Mouse (Mus musculus) neural tube, embryonic 13.5 days (tissue): ENCODE results near the gene Ergic1. TPM values are rescaled to one million over a fixed set of nuclear protein-coding genes. Genes with fewer than 3 reads are reported as not detected.

Source experiments
- ATAC-seq: fragments of 200-750 bp; cut with Nextera tagmentation; 2 replicates; pipeline ENCODE4 v1.8.0; 2017; ENCODE audit warnings: low read depth, mild to moderate bottlenecking, moderate TSS enrichment, moderate library complexity
- H3K27ac ChIP-seq: fragments of 300-500 bp; sonication (generic); replicated peaks from 2 replicates; pipeline ENCODE4 v1.5.1; 2015; ENCODE audit warnings: moderate library complexity, mild to moderate bottlenecking, inconsistent platforms
- H3K27me3 ChIP-seq: fragments of 300-500 bp; sonication (generic); 2 replicates; pipeline ENCODE4 v1.6.1; 2015; ENCODE audit warnings: mild to moderate bottlenecking, inconsistent platforms
- H3K36me3 ChIP-seq: fragments of 300-500 bp; sonication (generic); 2 replicates; pipeline ENCODE4 v1.6.1; 2015; ENCODE audit warnings: mild to moderate bottlenecking, inconsistent platforms
- H3K4me1 ChIP-seq: fragments of 300-500 bp; sonication (generic); replicated peaks from 2 replicates; pipeline ENCODE4 v1.6.1; 2015; ENCODE audit warnings: inconsistent platforms
- H3K4me2 ChIP-seq: fragments of 300-500 bp; sonication (generic); 2 replicates; pipeline ENCODE4 v1.6.1; 2015; ENCODE audit warnings: inconsistent platforms, mild to moderate bottlenecking, moderate library complexity
- H3K4me3 ChIP-seq: fragments of 300-500 bp; sonication (generic); 2 replicates; pipeline ENCODE4 v1.5.1; 2015; ENCODE audit warnings: mild to moderate bottlenecking, inconsistent platforms
- H3K9ac ChIP-seq: fragments of 300-500 bp; sonication (generic); 2 replicates; pipeline ENCODE4 v1.6.1; 2015; ENCODE audit warnings: moderate library complexity, mild to moderate bottlenecking, inconsistent platforms
- H3K9me3 ChIP-seq: fragments of 300-500 bp; sonication (generic); 2 replicates; pipeline ENCODE4 v1.6.1; 2016; ENCODE audit warnings: inconsistent platforms
- WGBS: fragments of 180-500 bp; shearing (Covaris S2); methylation state at CpG from one replicate; pipeline ENCODE4 v1.1.7; 2015; 5-methylcytosine and 5-hydroxymethylcytosine counted together
- polyA plus RNA-seq: library from polyadenylated mRNA; unstranded; fragments of >200 nt; fragmentation: Nextera tagmentation; extraction: Ambion mirVana; gene quantifications from 2 replicates; pipeline ENCODE4 v1.2.1, GENCODE M21; 2015

Ergic1 gene
- polyA plus RNA-seq, 1 experiment from 2014 or later, result 91.0 TPM

- 81% methylated on average over 2 of the region's 2 CpGs for WGBS
- peaks cover 84% of the 10 kb centered on the region for H3K36me3 ChIP-seq
- no peak for ATAC-seq
- H3K4me2 ChIP-seq, result no peak overlapping the region
- H3K27ac ChIP-seq, result no peak overlapping the region
- H3K9ac ChIP-seq, result no peak overlapping the region
- no peak overlapping the region for H3K4me3 ChIP-seq
- H3K4me1 ChIP-seq, result peaks cover 8% of the 10 kb centered on the region
- no peaks in the 10 kb centered on the region for H3K27me3 ChIP-seq
- no peaks in the 10 kb centered on the region for H3K9me3 ChIP-seq
Observed at GRCm38 (mm10) chr17:26639791-26640190, 78.5 kb downstream of the Ergic1 start.

DNA sequence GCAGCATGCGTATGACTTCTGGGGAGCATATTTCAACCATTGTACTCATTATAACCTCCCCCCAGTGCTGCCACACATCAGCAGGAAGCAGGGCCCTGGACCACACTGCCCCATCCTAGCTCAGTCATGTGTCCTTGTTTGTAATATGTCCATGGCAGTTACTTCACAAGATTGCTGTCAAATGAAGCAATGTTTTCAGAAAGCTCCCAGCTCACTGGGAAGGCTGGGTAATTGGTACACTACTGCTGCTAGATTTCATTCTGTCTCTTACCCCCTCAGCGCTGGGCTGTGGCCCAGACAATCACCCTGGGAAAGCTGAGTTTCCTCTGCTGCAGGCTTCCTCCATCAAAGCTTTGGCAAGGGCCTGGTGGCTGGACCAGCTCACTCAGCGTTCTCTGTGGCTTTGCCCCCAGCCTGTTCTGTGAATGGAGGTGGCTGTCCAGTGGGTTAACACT, 79.0 kb downstream of the Ergic1 start:
- no peak for ATAC-seq
- H3K9me3 ChIP-seq, result no peaks in the 10 kb centered on the region
- H3K27me3 ChIP-seq, result no peaks in the 10 kb centered on the region
- peaks cover 13% of the 10 kb centered on the region for H3K4me1 ChIP-seq
- peaks cover 84% of the 10 kb centered on the region for H3K36me3 ChIP-seq
- no peak overlapping the region for H3K27ac ChIP-seq
- 94% methylated on average over 3 of the region's 3 CpGs for WGBS
- H3K4me3 ChIP-seq, result no peak overlapping the region
- no peak overlapping the region for H3K4me2 ChIP-seq
- no peak overlapping the region for H3K9ac ChIP-seq

DNA sequence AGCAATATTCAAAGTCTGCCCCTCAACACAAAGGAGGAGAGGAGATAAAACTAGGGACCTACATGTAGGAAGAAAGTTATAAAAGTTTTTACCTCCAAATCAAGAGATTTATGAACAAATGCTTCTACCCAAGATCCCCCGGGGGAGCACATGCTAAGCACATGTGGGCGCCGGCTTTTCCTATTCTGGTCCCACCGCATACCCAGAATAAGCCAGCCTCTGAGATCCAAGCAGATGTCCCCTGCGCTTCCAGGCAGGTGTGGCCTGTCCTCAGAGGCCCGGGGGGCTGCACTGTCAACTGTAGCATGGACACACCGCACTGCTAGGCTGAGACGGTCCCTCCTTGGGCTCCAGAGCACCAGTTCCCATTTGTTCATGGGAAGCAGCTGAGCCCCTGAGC, 82.2 kb downstream of the Ergic1 start:
- H3K9ac ChIP-seq, result no peak overlapping the region
- H3K27me3 ChIP-seq, result no peaks in the 10 kb centered on the region
- no peak overlapping the region for H3K4me3 ChIP-seq
- no peak overlapping the region for H3K27ac ChIP-seq
- peaks cover 13% of the 10 kb centered on the region for H3K4me1 ChIP-seq
- H3K4me2 ChIP-seq, result no peak overlapping the region
- WGBS, result 93% methylated on average over 8 of the region's 8 CpGs
- H3K9me3 ChIP-seq, result no peaks in the 10 kb centered on the region
- ATAC-seq, result no peak
- H3K36me3 ChIP-seq, result peaks cover 97% of the 10 kb centered on the region

- Histone ChIP-seq H3K4me3 (no peak overlapping the region), H3K4me1 (peaks cover 13% of the 10 kb centered on the region), H3K36me3 (peaks cover 98% of the 10 kb centered on the region), H3K4me2 (no peak overlapping the region), H3K9ac (no peak overlapping the region), H3K9me3 (no peaks in the 10 kb centered on the region), H3K27me3 (no peaks in the 10 kb centered on the region), H3K27ac (peak overlapping the region; percentile 62; the same call in 1 of the 2 replicates)
- no peak for ATAC-seq
- 91% methylated on average over 2 of the region's 2 CpGs for WGBS
Observed at GRCm38 (mm10) chr17:26643993-26644392, 82.7 kb downstream of the Ergic1 start.

- no peak overlapping the region for H3K4me3 ChIP-seq
- WGBS, result 35% methylated on average over 9 of the region's 9 CpGs
- peaks cover 96% of the 10 kb centered on the region for H3K36me3 ChIP-seq
- H3K9me3 ChIP-seq, result no peaks in the 10 kb centered on the region
- H3K27me3 ChIP-seq, result no peaks in the 10 kb centered on the region
- peak overlapping the region; percentile 62 for H3K27ac ChIP-seq
- peak; percentile 52; the same call in 1 of the 2 replicates for ATAC-seq
- H3K9ac ChIP-seq, result no peak overlapping the region
- H3K4me2 ChIP-seq, result no peak overlapping the region
- H3K4me1 ChIP-seq, result peaks cover 13% of the 10 kb centered on the region
Observed at GRCm38 (mm10) chr17:26644509-26645410, 83.5 kb downstream of the Ergic1 start.

DNA sequence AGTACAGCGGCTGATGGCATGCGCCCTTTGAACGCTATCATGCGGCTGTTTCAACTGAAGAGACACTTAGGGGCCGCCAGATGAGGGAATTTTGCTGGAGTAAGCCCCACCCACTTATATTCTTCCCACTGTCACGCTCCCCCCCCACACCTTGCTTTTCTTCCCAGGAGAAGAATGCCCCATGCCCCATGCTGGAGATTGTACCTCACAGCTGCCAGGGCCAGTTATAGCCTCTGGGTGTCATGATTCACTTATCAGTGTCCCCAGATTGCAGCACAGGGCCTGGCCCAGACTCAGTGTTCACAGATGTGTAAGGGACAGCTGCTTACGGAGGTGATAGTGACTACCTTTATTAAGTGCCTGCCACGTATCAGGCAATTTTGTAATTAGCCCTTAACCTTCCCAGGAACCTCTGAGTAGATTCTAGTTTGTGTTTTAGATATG, 84.1 kb downstream of the Ergic1 start:
- Histone ChIP-seq H3K36me3 (peaks cover 93% of the 10 kb centered on the region), H3K27me3 (no peaks in the 10 kb centered on the region), H3K27ac (no peak overlapping the region)

GRCm38 (mm10) chr17:26647283-26647682, 86.0 kb downstream of the Ergic1 start:
- H3K27ac ChIP-seq, result no peak overlapping the region
- ATAC-seq, result no peak
- H3K4me1 ChIP-seq, result peaks cover 20% of the 10 kb centered on the region
- peaks cover 79% of the 10 kb centered on the region for H3K36me3 ChIP-seq
- H3K27me3 ChIP-seq, result no peaks in the 10 kb centered on the region
- H3K9ac ChIP-seq, result no peak overlapping the region
- no peak overlapping the region for H3K4me3 ChIP-seq
- 77% methylated on average over 13 of the region's 13 CpGs for WGBS
- no peak overlapping the region for H3K4me2 ChIP-seq
- H3K9me3 ChIP-seq, result no peaks in the 10 kb centered on the region

More for the DNA sequence above, 84.1 kb downstream of the Ergic1 start:
- no peak overlapping the region for H3K4me2 ChIP-seq
- no peak for ATAC-seq
- H3K9ac ChIP-seq, result no peak overlapping the region
- 82% methylated on average over 8 of the region's 8 CpGs for WGBS
- H3K9me3 ChIP-seq, result no peaks in the 10 kb centered on the region
- H3K4me3 ChIP-seq, result no peak overlapping the region
- peaks cover 16% of the 10 kb centered on the region for H3K4me1 ChIP-seq

- Histone ChIP-seq H3K27ac (no peak overlapping the region), H3K27me3 (no peaks in the 10 kb centered on the region), H3K4me2 (no peak overlapping the region), H3K4me1 (peaks cover 14% of the 10 kb centered on the region), H3K4me3 (no peak overlapping the region), H3K9me3 (no peaks in the 10 kb centered on the region), H3K36me3 (peaks cover 79% of the 10 kb centered on the region), H3K9ac (no peak overlapping the region; the same call in 1 of the 2 replicates)
- 86% methylated on average over 4 of the region's 4 CpGs for WGBS
- no peak for ATAC-seq
Observed at GRCm38 (mm10) chr17:26649565-26649964, 88.3 kb downstream of the Ergic1 start.

- 80% methylated on average over 14 of the region's 14 CpGs for WGBS
- H3K4me2 ChIP-seq, result no peak overlapping the region
- H3K27me3 ChIP-seq, result no peaks in the 10 kb centered on the region
- H3K4me1 ChIP-seq, result peaks cover 8% of the 10 kb centered on the region; the same call in 1 of the 2 replicates
- peak overlapping the region; percentile 64 for H3K27ac ChIP-seq
- no peaks in the 10 kb centered on the region for H3K9me3 ChIP-seq
- ATAC-seq, result peak; percentile 36; the same call in 1 of the 2 replicates
- peak overlapping the region; percentile 43 for H3K9ac ChIP-seq
- H3K4me3 ChIP-seq, result no peak overlapping the region
- peaks cover 79% of the 10 kb centered on the region for H3K36me3 ChIP-seq
Observed at GRCm38 (mm10) chr17:26650451-26651363, 89.4 kb downstream of the Ergic1 start.

DNA sequence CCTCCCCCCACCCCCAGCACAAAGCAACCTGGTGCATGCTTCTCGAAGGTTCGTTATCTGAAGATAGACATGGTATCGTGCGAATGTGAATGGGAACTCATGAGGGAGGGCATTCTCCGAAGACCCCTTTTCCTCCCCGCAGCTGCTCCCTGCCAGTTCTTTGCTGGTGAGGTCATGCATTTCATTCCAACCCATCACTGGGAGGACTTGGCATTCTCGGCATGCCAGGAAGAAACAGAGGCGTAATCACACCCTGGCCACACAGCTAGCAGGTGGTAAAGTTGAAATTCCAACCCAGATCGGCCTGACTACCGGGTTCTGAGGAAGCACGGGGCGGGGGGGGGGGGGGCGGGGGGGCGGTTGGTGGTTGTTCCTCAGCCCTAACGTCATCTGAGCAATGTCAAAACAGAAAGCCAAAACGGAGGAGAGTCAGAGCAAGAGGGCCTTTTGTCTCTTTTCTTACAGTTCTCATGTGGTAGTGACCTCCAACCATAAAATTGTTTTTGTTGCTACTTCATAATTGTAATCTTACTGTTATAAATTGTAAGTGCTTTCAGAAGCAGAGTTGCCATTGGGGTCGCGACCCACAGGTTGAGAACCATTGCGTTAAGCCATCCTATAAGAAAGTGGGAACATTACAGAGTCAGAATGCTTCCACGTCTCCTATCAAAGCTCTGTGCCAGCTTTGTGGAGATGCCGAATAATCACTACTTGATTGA, 97.7 kb downstream of the Ergic1 start:
- Histone ChIP-seq H3K27ac (no peak overlapping the region), H3K36me3 (peaks cover 36% of the 10 kb centered on the region), H3K4me1 (peaks cover 19% of the 10 kb centered on the region), H3K9ac (no peak overlapping the region), H3K9me3 (no peaks in the 10 kb centered on the region), H3K27me3 (no peaks in the 10 kb centered on the region), H3K4me2 (no peak overlapping the region), H3K4me3 (no peak overlapping the region)
- no peak for ATAC-seq
- WGBS, result 38% methylated on average over 20 of the region's 21 CpGs

DNA sequence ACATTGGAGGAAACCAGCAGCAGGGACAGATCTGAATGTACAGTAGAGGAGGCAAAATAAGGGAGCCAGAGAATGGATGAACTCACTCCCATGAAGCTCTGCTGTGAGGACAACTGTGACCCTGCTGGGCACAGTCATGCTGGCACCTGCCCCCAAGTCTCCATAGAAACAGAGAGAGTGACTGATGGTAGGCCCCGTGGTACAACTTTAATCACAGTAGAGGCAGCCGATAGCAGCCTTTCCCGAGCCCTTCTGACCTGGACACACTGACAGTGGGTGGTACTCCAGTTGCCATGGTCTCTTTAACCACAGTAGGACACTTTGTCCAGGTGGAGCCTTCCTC, 98.3 kb downstream of the Ergic1 start:
- no peaks in the 10 kb centered on the region for H3K27me3 ChIP-seq
- H3K4me1 ChIP-seq, result peaks cover 21% of the 10 kb centered on the region

More for the DNA sequence above, 98.3 kb downstream of the Ergic1 start:
- no peaks in the 10 kb centered on the region for H3K9me3 ChIP-seq
- peaks cover 31% of the 10 kb centered on the region for H3K36me3 ChIP-seq
- no peak overlapping the region for H3K4me2 ChIP-seq
- no peak overlapping the region for H3K9ac ChIP-seq
- H3K27ac ChIP-seq, result no peak overlapping the region
- no peak overlapping the region for H3K4me3 ChIP-seq
- no peak for ATAC-seq
- WGBS, result 41% methylated on average over 3 of the region's 3 CpGs
